Mouse (Mus musculus) CH12.LX (cell line): ENCODE results near the gene Pdcd2. TPM values are rescaled to one million over a fixed set of nuclear protein-coding genes. Genes with fewer than 3 reads are reported as not detected.
A peak's percentile ranks its signal among the peaks of the same experiment; 100 is the strongest.

Source experiments
- DNase-seq: peaks from one replicate; pipeline ENCODE4 v3.0.0-alpha.2; 2013; ENCODE audit errors: extremely low read depth
- H3K27ac ChIP-seq: 2 replicates; pipeline ENCODE4 v1.5.1; 2012; ENCODE audit warnings: low read depth, mild to moderate bottlenecking, control low read depth, moderate library complexity; ENCODE audit not compliant: insufficient read depth
- H3K27me3 ChIP-seq: replicated peaks from 2 replicates; pipeline ENCODE3; 2012; ENCODE audit warnings: inconsistent platforms
- H3K36me3 ChIP-seq, 2 experiments: replicated peaks in 1 of 2; 2 replicates each; pipeline versions ENCODE3 to v1.6.1; 2012; ENCODE audit warnings: inconsistent platforms in 1 of 2, low read length in 1 of 2, mild to moderate bottlenecking in 1 of 2, mixed read lengths in 1 of 2, moderate library complexity in 1 of 2; ENCODE audit not compliant: control insufficient read depth in 1 of 2, insufficient read depth in 1 of 2
- H3K4me1 ChIP-seq, 2 experiments: 2 replicates each; pipeline ENCODE4 v1.6.1; 2012; ENCODE audit warnings: inconsistent platforms in 1 of 2, moderate library complexity in 1 of 2; ENCODE audit not compliant: insufficient read depth in 2 of 2, control insufficient read depth in 1 of 2
- H3K4me2 ChIP-seq: 2 replicates; pipeline ENCODE4 v1.6.1; 2012; ENCODE audit warnings: low read depth, mild to moderate bottlenecking, control low read depth; ENCODE audit not compliant: poor library complexity, insufficient read depth, severe bottlenecking
- H3K4me3 ChIP-seq, 3 experiments: fragments of 150-350 bp in 1 of 3; sonication (generic) in 1 of 3; replicated peaks in 1 of 3; 2 replicates each; pipeline versions ENCODE3 to v1.5.1; 2011 to 2012; ENCODE audit warnings: low read depth in 2 of 3, low read length in 2 of 3, mild to moderate bottlenecking in 2 of 3, moderate library complexity in 2 of 3, control low read depth in 1 of 3, improper control_type of control experiment in 1 of 3, inconsistent platforms in 1 of 3, mixed read lengths in 1 of 3; ENCODE audit not compliant: poor library complexity in 1 of 3
- H3K79me2 ChIP-seq: replicated peaks from 2 replicates; pipeline ENCODE4 v1.6.1; 2012; ENCODE audit warnings: mild to moderate bottlenecking, moderate library complexity; ENCODE audit not compliant: control insufficient read depth, poor library complexity, insufficient read depth, severe bottlenecking; ENCODE audit errors: extremely low read depth
- H3K9ac ChIP-seq: 2 replicates; pipeline ENCODE4 v1.6.1; 2012; ENCODE audit warnings: low read depth, mild to moderate bottlenecking, control low read depth, moderate library complexity; ENCODE audit not compliant: insufficient read depth
- H3K9me3 ChIP-seq: replicated peaks from 2 replicates; pipeline ENCODE3; 2012; ENCODE audit warnings: low read length, inconsistent platforms, mixed read lengths
- BHLHE40 ChIP-seq: IDR thresholded peaks from 2 replicates; pipeline ENCODE4 v1.6.1; 2011; ENCODE audit warnings: mild to moderate bottlenecking, low read depth, low read length, improper control_type of control experiment
- CTCF ChIP-seq, 2 experiments: IDR thresholded peaks in 1 of 2; conservative IDR thresholded peaks in 1 of 2; 2 replicates each; pipeline ENCODE4 v1.5.1; 2011 to 2012; ENCODE audit warnings: low read depth in 2 of 2, low read length in 2 of 2, improper control_type of control experiment in 1 of 2, inconsistent platforms in 1 of 2, mild to moderate bottlenecking in 1 of 2, moderate library complexity in 1 of 2
- E2F4 ChIP-seq: IDR thresholded peaks from 2 replicates; pipeline ENCODE4 v1.6.1; 2011; ENCODE audit warnings: low read depth, low read length, improper control_type of control experiment; ENCODE audit not compliant: insufficient replicate concordance
- ELF1 ChIP-seq: IDR thresholded peaks from 2 replicates; pipeline ENCODE4 v1.6.1; 2014; ENCODE audit warnings: low read depth, mild to moderate bottlenecking, inconsistent platforms, low read length, improper control_type of control experiment
- EP300 ChIP-seq: IDR thresholded peaks from 2 replicates; pipeline ENCODE4 v1.6.1; 2011; ENCODE audit warnings: low read length, improper control_type of control experiment
- GABPA ChIP-seq: IDR thresholded peaks from 2 replicates; pipeline ENCODE4 v1.6.1; 2012; ENCODE audit warnings: low read depth, low read length, improper control_type of control experiment, inconsistent platforms; ENCODE audit not compliant: insufficient replicate concordance
- HCFC1 ChIP-seq: IDR thresholded peaks from 2 replicates; pipeline ENCODE4 v1.6.1; 2012; ENCODE audit warnings: low read depth, mild to moderate bottlenecking, inconsistent platforms, low read length, improper control_type of control experiment
- MAFK ChIP-seq: IDR thresholded peaks from 2 replicates; pipeline ENCODE4 v1.6.1; 2011; ENCODE audit warnings: low read length, improper control_type of control experiment; ENCODE audit not compliant: insufficient replicate concordance
- MEF2A ChIP-seq: IDR thresholded peaks from 2 replicates; pipeline ENCODE4 v1.6.1; 2014; ENCODE audit warnings: low read depth, mild to moderate bottlenecking, inconsistent platforms, low read length, improper control_type of control experiment, borderline replicate concordance
- MXI1 ChIP-seq: IDR thresholded peaks from 2 replicates; pipeline ENCODE4 v1.6.1; 2011; ENCODE audit warnings: mild to moderate bottlenecking, low read depth, low read length, improper control_type of control experiment
- MYC ChIP-seq: IDR thresholded peaks from 2 replicates; pipeline ENCODE4 v1.6.1; 2011; ENCODE audit warnings: low read depth, mild to moderate bottlenecking, improper control_type of control experiment, low read length
- RCOR1 ChIP-seq: conservative IDR thresholded peaks from 2 replicates; pipeline ENCODE4 v1.6.1; 2012; ENCODE audit warnings: low read depth, mild to moderate bottlenecking, inconsistent platforms, low read length, improper control_type of control experiment
- SIN3A ChIP-seq: IDR thresholded peaks from 2 replicates; pipeline ENCODE4 v1.6.1; 2012; ENCODE audit warnings: low read length, improper control_type of control experiment, inconsistent platforms
- SMC3 ChIP-seq: IDR thresholded peaks from 2 replicates; pipeline ENCODE4 v1.6.1; 2011; ENCODE audit warnings: low read depth, low read length, improper control_type of control experiment
- TBP ChIP-seq: conservative IDR thresholded peaks from 2 replicates; pipeline ENCODE4 v1.6.1; 2011; ENCODE audit warnings: low read depth, low read length, improper control_type of control experiment
- USF2 ChIP-seq: conservative IDR thresholded peaks from 2 replicates; pipeline ENCODE4 v1.6.1; 2011; ENCODE audit warnings: low read depth, low read length, improper control_type of control experiment
- ZC3H11A ChIP-seq: IDR thresholded peaks from 2 replicates; pipeline ENCODE4 v1.6.1; 2012; ENCODE audit warnings: low read depth, mild to moderate bottlenecking, inconsistent platforms, low read length, improper control_type of control experiment
- ZKSCAN1 ChIP-seq: IDR thresholded peaks from 2 replicates; pipeline ENCODE4 v1.6.1; 2012; ENCODE audit warnings: low read depth, inconsistent platforms, low read length, improper control_type of control experiment, borderline replicate concordance
- dilution Hi-C: fragments of 300-500 bp; cut with MboI; formaldehyde crosslinking; loops from 2 replicates; pipeline ENCODE4 v1.14.3; 2020; ENCODE audit warnings: low sequenced_read_pairs; ENCODE audit not compliant: extremely low pct_unique_long_range_greater_than_20kb, extremely low pct_ligation_motif_present
- in situ Hi-C: fragments of 300-500 bp; cut with MboI; formaldehyde crosslinking; loops from 3 replicates; pipeline ENCODE4 v1.14.3; 2019; ENCODE audit warnings: low sequenced_read_pairs, low pct_ligation_motif_present, low pct_unique_long_range_greater_than_20kb, mixed read lengths
- polyA plus RNA-seq: library from polyadenylated mRNA; unstranded; fragments of >175 nt; gene quantifications from 2 replicates; pipeline ENCODE4 v1.2.1, GENCODE M21; 2012; ENCODE audit warnings: low read depth; ENCODE audit not compliant: insufficient read length
- total RNA-seq, 2 experiments: library from RNA; depleted of rRNA; stranded (reverse); fragments of 300-350 nt in 1 of 2; fragments of >200 nt in 1 of 2; gene quantifications; 2 replicates each; pipeline ENCODE4 v1.2.3; 2012 to 2014

Gene Pdcd2
- total and polyA plus RNA-seq, 3 experiments, result 78.2 to 106 (median 98.6) TPM

DNA sequence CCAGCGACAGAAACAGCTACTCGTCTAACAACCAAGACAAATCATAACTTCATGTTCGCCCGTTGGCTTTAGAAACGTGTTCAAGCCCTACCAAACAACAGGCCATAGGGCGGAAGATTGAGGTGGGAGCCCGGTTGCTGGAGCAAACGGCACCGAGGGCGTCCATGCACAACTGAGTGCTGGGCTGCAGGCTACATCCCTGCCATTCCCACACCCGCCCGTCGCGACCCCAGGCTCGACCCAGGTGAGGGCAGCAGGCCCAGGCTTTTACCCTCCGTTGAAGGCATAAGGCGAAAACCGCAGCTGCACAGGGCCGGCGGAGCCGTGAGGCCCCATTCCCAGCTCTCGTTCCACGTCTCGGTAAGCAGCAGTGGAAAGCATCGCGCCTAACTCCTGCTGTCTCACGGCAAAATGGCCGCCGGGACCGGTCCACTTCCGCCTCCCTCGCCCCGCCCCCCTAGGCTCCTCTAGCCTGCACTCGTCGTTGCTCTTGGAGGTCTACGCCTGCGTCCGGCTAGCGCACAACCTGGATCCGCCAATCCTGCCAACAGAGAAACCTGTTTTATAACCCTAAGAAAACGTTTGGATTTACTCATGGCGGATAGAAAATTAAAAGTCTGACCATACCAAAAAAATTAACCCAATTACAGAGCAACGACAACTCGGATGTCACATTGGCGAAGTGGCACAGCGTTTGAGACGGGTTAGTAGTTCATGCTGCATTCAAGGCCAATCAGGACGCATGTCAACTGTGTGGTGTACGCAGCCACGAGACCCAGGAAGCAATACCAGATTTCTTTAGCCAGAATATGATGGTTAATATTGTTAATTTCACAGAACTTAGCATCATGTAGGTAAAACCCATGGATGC lies 29.0 kb downstream of the Pdcd2 start (continued):
- TF ChIP-seq EP300, result no peak
- no peak for TF ChIP-seq E2F4
- TF ChIP-seq HCFC1, result peak; percentile 90
- no peak for TF ChIP-seq USF2
- TF ChIP-seq TBP, result peak; percentile 53; the same call in 1 of the 2 replicates
- peak; percentile 68; the same call in 1 of the 2 replicates for TF ChIP-seq MEF2A
- TF ChIP-seq RCOR1, result no peak

DNA sequence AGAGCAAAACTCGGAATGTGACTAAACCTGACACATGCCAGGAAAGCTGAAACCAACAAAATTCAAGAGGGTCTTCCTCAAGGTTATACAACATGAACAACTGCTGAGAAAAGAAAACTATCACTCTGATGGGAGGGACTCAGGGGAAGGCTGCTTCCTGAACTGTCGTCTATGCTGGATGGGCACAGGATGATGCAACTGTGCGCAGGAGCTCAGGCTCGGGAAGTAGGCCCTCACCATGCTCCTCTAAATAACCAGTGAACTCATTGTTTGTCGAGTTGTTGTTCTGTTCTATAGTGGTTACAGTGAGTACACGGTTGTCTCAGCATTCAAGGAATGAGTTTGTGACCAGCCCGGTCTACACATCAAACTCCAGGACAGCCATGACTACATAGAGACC lies 36.6 kb downstream of the Pdcd2 start:
- no peak for TF ChIP-seq RCOR1
- no peak for TF ChIP-seq ZKSCAN1
- no peak for TF ChIP-seq MAFK
- no peak for TF ChIP-seq MXI1
- TF ChIP-seq USF2, result no peak
- TF ChIP-seq HCFC1, result no peak
- no peak for TF ChIP-seq GABPA
- TF ChIP-seq SIN3A, result no peak
- no peak for TF ChIP-seq CTCF (conservative IDR thresholded peaks at IDR 0.05 in 1 of 2, IDR thresholded peaks at IDR 0.05 in 1 of 2; ENCODE audit: low read depth in 2 of 2, low read length in 2 of 2)
- TF ChIP-seq BHLHE40, result no peak
- TF ChIP-seq ZC3H11A, result no peak
- TF ChIP-seq MYC, result no peak
- no peak for TF ChIP-seq ELF1
- no peak for TF ChIP-seq SMC3
- Histone ChIP-seq H3K27me3 (no peaks in the 10 kb centered on the region), H3K27ac (peak overlapping the region; percentile 32; the same call in 1 of the 2 replicates), H3K9me3 (no peaks in the 10 kb centered on the region), H3K36me3 (peaks cover 47 to 61% of the 10 kb centered on the region in 2 experiments), H3K79me2 (peaks cover 42% of the 10 kb centered on the region), H3K4me1 (peaks cover 2 to 20% of the 10 kb centered on the region in 2 experiments; a peak in 3 of 4 replicates), H3K4me3 (no peak overlapping the region), H3K9ac (no peak overlapping the region), H3K4me2 (no peak overlapping the region)
- dilution Hi-C loops (no loop called here), in situ Hi-C loops (no loop called here)
- DNase-seq, result no peak
